ENCODE assay signal across 27 mouse cellular contexts in the genomic region with DNA sequence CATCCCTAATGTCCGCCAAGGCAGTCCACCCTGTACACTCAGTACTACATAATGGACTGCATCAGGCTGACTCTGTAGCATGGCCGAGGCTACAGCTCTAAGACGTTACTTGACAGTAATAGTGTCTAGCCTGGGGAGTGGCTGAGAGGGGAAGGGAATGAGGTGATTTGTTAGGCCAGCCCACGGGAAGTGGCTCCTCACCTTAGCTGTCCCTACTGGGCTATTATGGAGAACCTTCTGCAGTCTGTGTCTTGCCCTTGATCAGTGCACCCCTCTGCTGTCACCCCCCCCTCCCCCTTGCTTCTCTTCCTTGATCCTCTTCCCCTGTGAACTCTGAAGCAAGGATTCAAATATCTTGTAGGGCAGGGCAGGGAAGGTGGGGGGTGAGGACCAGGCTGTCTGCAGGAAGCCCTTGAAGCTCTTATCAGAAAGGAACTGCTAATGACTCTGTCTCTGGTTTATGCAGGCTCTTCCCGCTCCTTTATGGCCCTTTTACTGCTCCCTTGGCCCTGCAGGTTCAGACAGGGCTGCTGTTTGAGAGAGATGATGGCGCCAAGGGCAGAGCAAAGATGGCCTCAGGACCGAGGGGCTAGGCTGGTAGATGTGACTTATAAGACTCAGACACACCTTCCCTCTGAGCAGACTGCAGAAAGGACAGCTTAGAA. TPM values are rescaled to one million over a fixed set of nuclear protein-coding genes. Genes with fewer than 3 reads are reported as not detected.
DNase-seq lines count a peak whose midpoint lies in the region; ATAC-seq and TF ChIP-seq lines count a peak whose summit lies in the region.
"Had no signal": no experiment of that assay in that cellular context is flagged by ENCODE, and none has a peak within 500 bp of the region (broad histone marks: within the 10 kb centered on the region; RNA-seq: fewer than 3 reads in every experiment).

No protein-coding gene starts in this region.

- DNase-seq in liver, embryonic 13.5 days = no peak
- DNase-seq in liver, postnatal 0 days = no peak
- DNase-seq in limb, embryonic 10.5 days (ENCODE audit: low spot score) = no peak
- no peak for DNase-seq in right cerebral cortex, adult 2 months (ENCODE audit: low spot score in 2 of 2)
- DNase-seq in retina, embryonic 14.5 days (ENCODE audit: low spot score) = no peak
- no peak for DNase-seq in right cerebral cortex, postnatal 14 days
- DNase-seq: adrenal gland, postnatal 10 days; B cell, adult 2 months; cerebellum, adult 11 months; cerebellum, adult 2 months; cerebellum, adult 9-11 months; cerebellum, postnatal 25 days; embryo, embryonic 11 days; gastrocnemius, postnatal 10 days; gastrocnemius, postnatal 36 days; heart, adult 2 months had no signal

- 0 out of 2 replicates have a peak, but pooled peaks have one; percentile 14 for ATAC-seq in liver, embryonic 13.5 days (ENCODE audit: low read depth)
- no peak for ATAC-seq in liver, postnatal 0 days
- peak; percentile 90 for ATAC-seq in intestine, embryonic 16.5 days
- ATAC-seq: forebrain, embryonic 13.5 days; forebrain, embryonic 16.5 days; hindbrain, embryonic 16.5 days; Patski had no signal

- no peak overlapping the region for H3K9ac ChIP-seq in liver, embryonic 13.5 days
- H3K9ac ChIP-seq in liver, postnatal 0 days (replicated peaks) = no peak overlapping the region
- no peak overlapping the region for H3K9ac ChIP-seq in intestine, embryonic 16.5 days (ENCODE audit: low read depth, low read length)
- H3K9ac ChIP-seq: forebrain, embryonic 13.5 days; hindbrain, embryonic 13.5 days had no signal

- TF ChIP-seq EP300 in liver, postnatal 0 days (IDR thresholded peaks at IDR 0.05; ENCODE audit: low read depth) = no peak

- no peak for TF ChIP-seq CTCF in liver, postnatal 0 days (IDR thresholded peaks at IDR 0.05; ENCODE audit: low read depth)

- peaks cover 30% of the 10 kb centered on the region for H3K27me3 ChIP-seq in liver, embryonic 13.5 days
- H3K27me3 ChIP-seq in liver, postnatal 0 days (ENCODE audit: insufficient read depth, low read length) = 0 out of 2 replicates have a peak, but pooled peaks cover 2% of the 10 kb centered on the region
- no peaks in the 10 kb centered on the region for H3K27me3 ChIP-seq in intestine, embryonic 16.5 days (replicated peaks; ENCODE audit: control insufficient read depth, insufficient read depth, low read length)
- H3K27me3 ChIP-seq in limb, embryonic 10.5 days (ENCODE audit: low read depth, poor library complexity, severe bottlenecking) = peaks cover 17% of the 10 kb centered on the region
- H3K27me3 ChIP-seq: CH12.LX, Patski had no signal

- H3K27ac ChIP-seq in liver, embryonic 13.5 days = no peak overlapping the region
- H3K27ac ChIP-seq in liver, postnatal 0 days (ENCODE audit: low read depth) = no peak overlapping the region
- H3K27ac ChIP-seq in intestine, embryonic 16.5 days (ENCODE audit: low read length) = peak overlapping the region; percentile 32
- 0 out of 2 replicates have a peak overlapping the region, but pooled peaks have one; percentile 10 for H3K27ac ChIP-seq in limb, embryonic 10.5 days
- H3K27ac ChIP-seq: forebrain, embryonic 10.5 days; forebrain, embryonic 13.5 days; heart, adult 2 months; heart, embryonic 10.5 days; hindbrain, embryonic 10.5 days; hindbrain, embryonic 13.5 days had no signal

- H3K4me3 ChIP-seq in liver, embryonic 13.5 days (replicated peaks) = no peak overlapping the region
- no peak overlapping the region for H3K4me3 ChIP-seq in liver, postnatal 0 days (ENCODE audit: low read depth, low read length)
- H3K4me3 ChIP-seq in intestine, embryonic 16.5 days (ENCODE audit: low read length) = no peak overlapping the region
- no peak overlapping the region for H3K4me3 ChIP-seq in limb, embryonic 10.5 days
- H3K4me3 ChIP-seq: forebrain, embryonic 10.5 days; forebrain, embryonic 13.5 days; heart, adult 2 months; heart, embryonic 10.5 days; hindbrain, embryonic 10.5 days; hindbrain, embryonic 13.5 days had no signal

- no peak overlapping the region for H3K4me2 ChIP-seq in liver, embryonic 13.5 days
- no peak overlapping the region for H3K4me2 ChIP-seq in liver, postnatal 0 days (ENCODE audit: low read depth, low read length)
- H3K4me2 ChIP-seq in intestine, embryonic 16.5 days (ENCODE audit: low read depth, low read length) = no peak overlapping the region
- H3K4me2 ChIP-seq: forebrain, embryonic 13.5 days; hindbrain, embryonic 13.5 days had no signal

- no peaks in the 10 kb centered on the region for H3K9me3 ChIP-seq in liver, embryonic 13.5 days (replicated peaks)
- H3K9me3 ChIP-seq in liver, postnatal 0 days (ENCODE audit: low read length) = no peaks in the 10 kb centered on the region
- no peaks in the 10 kb centered on the region for H3K9me3 ChIP-seq in intestine, embryonic 16.5 days (ENCODE audit: control insufficient read depth, low read length)
- H3K9me3 ChIP-seq in limb, embryonic 10.5 days (replicated peaks) = no peaks in the 10 kb centered on the region
- H3K9me3 ChIP-seq: forebrain, embryonic 13.5 days; heart, embryonic 10.5 days; hindbrain, embryonic 13.5 days had no signal

- peaks cover 16% of the 10 kb centered on the region for H3K4me1 ChIP-seq in liver, embryonic 13.5 days (replicated peaks)
- peaks cover 11% of the 10 kb centered on the region for H3K4me1 ChIP-seq in liver, postnatal 0 days (ENCODE audit: insufficient read depth)
- peaks cover 15% of the 10 kb centered on the region for H3K4me1 ChIP-seq in intestine, embryonic 16.5 days (ENCODE audit: control insufficient read depth, insufficient read depth, low read length)
- H3K4me1 ChIP-seq in limb, embryonic 10.5 days = peaks cover 55% of the 10 kb centered on the region

- WGBS in liver, embryonic 13.5 days (ENCODE audit: insufficient replicate concordance) = 31% methylated on average over 7 of the region's 7 CpGs
- 46% methylated on average over 7 of the region's 7 CpGs for WGBS in liver, postnatal 0 days (ENCODE audit: insufficient replicate concordance)
- 36% methylated on average over 7 of the region's 7 CpGs for WGBS in intestine, embryonic 16.5 days
- WGBS in limb, embryonic 10.5 days = 25% methylated on average over 7 of the region's 7 CpGs

- H3K36me3 ChIP-seq in liver, embryonic 13.5 days = no peaks in the 10 kb centered on the region
- no peaks in the 10 kb centered on the region for H3K36me3 ChIP-seq in liver, postnatal 0 days (replicated peaks; ENCODE audit: insufficient read depth, low read length)
- no peaks in the 10 kb centered on the region for H3K36me3 ChIP-seq in intestine, embryonic 16.5 days (ENCODE audit: control insufficient read depth, insufficient read depth, low read length)
- H3K36me3 ChIP-seq in limb, embryonic 10.5 days = no peaks in the 10 kb centered on the region
- H3K36me3 ChIP-seq: forebrain, embryonic 10.5 days; G1E; heart, embryonic 10.5 days; hindbrain, embryonic 10.5 days; hindbrain, embryonic 13.5 days had no signal

RNA-seq across cellular contexts. Expression of gene Axin2, which starts 13.4 kb away (rescaled TPM):
- polyA plus RNA-seq in liver, embryonic 13.5 days (2015; fragmentation: Nextera tagmentation; extraction: Ambion mirVana) = 0.43 and 0.51 TPM in 2 replicates
- polyA plus RNA-seq in liver, postnatal 0 days (2015; fragmentation: Nextera tagmentation; extraction: Ambion mirVana) = 0.47 and 0.63 TPM in 2 replicates
- 2.8 and 3.2 TPM in 2 replicates for polyA plus RNA-seq in intestine, embryonic 16.5 days (2015; fragmentation: Nextera tagmentation; extraction: Ambion mirVana)
- 13.1 and 13.4 TPM in 2 replicates for polyA plus RNA-seq in limb, embryonic 10.5 days (2016; fragmentation: Nextera tagmentation; extraction: Ambion mirVana)
- polyA plus RNA-seq: G1E had no signal

Comparison
In these comparisons a context has a peak if more than half of its experiments do, and no peak if none do; other contexts are left out.
1. H3K27ac ChIP-seq: peak in intestine, embryonic 16.5 days (single experiment) and limb, embryonic 10.5 days (single experiment); none in liver, embryonic 13.5 days (single experiment) and liver, postnatal 0 days (single experiment).